Mouse (Mus musculus) heart, embryonic 11.5 days (tissue): ENCODE data around the gene Ddb1. TPM values are rescaled to one million over a fixed set of nuclear protein-coding genes. Genes with fewer than 3 reads are reported as not detected.
A peak's percentile ranks its signal among the peaks of the same experiment; 100 is the strongest.

Experiments
- ATAC-seq: fragments of 200-750 bp; cut with Nextera tagmentation; replicated peaks from 2 replicates; pipeline ENCODE4 v1.8.0; 2017; ENCODE audit warnings: moderate library complexity; ENCODE audit not compliant: insufficient number of reproducible peaks, low FRiP score, low TSS enrichment
- H3K27ac ChIP-seq: fragments of 300-500 bp; sonication (generic); 2 replicates; pipeline ENCODE4 v1.5.1; 2014; ENCODE audit warnings: mild to moderate bottlenecking, low read depth, low read length
- H3K27me3 ChIP-seq: fragments of 300-500 bp; sonication (generic); 2 replicates; pipeline ENCODE4 v1.6.1; 2014; ENCODE audit warnings: mild to moderate bottlenecking, low read length, mixed read lengths; ENCODE audit not compliant: control insufficient read depth, insufficient read depth
- H3K36me3 ChIP-seq: fragments of 300-500 bp; sonication (generic); 2 replicates; pipeline ENCODE4 v1.6.1; 2014; ENCODE audit warnings: mild to moderate bottlenecking, low read length, moderate library complexity, mixed read lengths; ENCODE audit not compliant: control insufficient read depth, insufficient read depth
- H3K4me1 ChIP-seq: fragments of 300-500 bp; sonication (generic); 2 replicates; pipeline ENCODE4 v1.6.1; 2014; ENCODE audit warnings: low read length; ENCODE audit not compliant: control insufficient read depth, insufficient read depth
- H3K4me2 ChIP-seq: fragments of 300-500 bp; sonication (generic); 2 replicates; pipeline ENCODE4 v1.6.1; 2014; ENCODE audit warnings: mild to moderate bottlenecking, moderate library complexity
- H3K4me3 ChIP-seq: fragments of 300-500 bp; sonication (generic); 2 replicates; pipeline ENCODE4 v1.5.1; 2014; ENCODE audit warnings: low read depth, low read length
- H3K9ac ChIP-seq: fragments of 300-500 bp; sonication (generic); 2 replicates; pipeline ENCODE4 v1.6.1; 2014; ENCODE audit warnings: mild to moderate bottlenecking, low read depth, low read length, moderate library complexity
- H3K9me3 ChIP-seq: fragments of 300-500 bp; sonication (generic); replicated peaks from 2 replicates; pipeline ENCODE4 v1.6.1; 2016; ENCODE audit warnings: low read length; ENCODE audit not compliant: control insufficient read depth
- WGBS: fragments of 180-500 bp; shearing (Covaris S2); extraction: QIAGEN DNeasy Blood & Tissue Kit; methylation state at CpG from one replicate; pipeline ENCODE4 v1.1.7; 2014; ENCODE audit not compliant: insufficient replicate concordance; 5-methylcytosine and 5-hydroxymethylcytosine counted together
- polyA plus RNA-seq: library from polyadenylated mRNA; unstranded; fragments of >200 nt; fragmentation: Nextera tagmentation; extraction: Ambion mirVana; gene quantifications from 2 replicates; pipeline ENCODE4 v1.2.1, GENCODE M21; 2014

Gene Ddb1
- polyA plus RNA-seq, 1 experiment from 2014 or later: 265 TPM

DNA sequence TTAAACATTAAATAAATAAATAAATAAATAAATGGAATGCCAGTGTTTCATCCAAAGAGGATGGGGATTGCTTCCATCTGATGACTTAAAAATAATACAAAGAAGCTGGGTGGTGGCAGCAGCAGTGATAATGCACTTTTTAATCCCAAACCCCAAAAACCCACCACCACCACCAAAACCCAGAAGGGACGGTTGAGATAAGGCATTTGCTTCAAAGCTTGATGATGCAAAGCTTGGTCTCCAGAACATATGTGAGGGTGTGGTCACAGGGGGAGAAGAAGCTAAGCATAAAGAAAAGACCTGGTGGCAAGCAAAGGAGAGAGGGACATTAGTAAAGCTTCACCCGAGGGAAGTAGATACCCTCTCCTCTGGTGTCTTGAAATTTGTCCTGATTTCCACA, 56.8 kb downstream of the Ddb1 start:
- Histone ChIP-seq H3K4me1 (peaks cover 6% of the 10 kb centered on the region), H3K9me3 (no peaks in the 10 kb centered on the region), H3K27me3 (no peaks in the 10 kb centered on the region), H3K4me2 (no peak overlapping the region; the same call in 1 of the 2 replicates), H3K4me3 (no peak overlapping the region), H3K27ac (peak overlapping the region; percentile 79), H3K9ac (no peak overlapping the region), H3K36me3 (no peaks in the 10 kb centered on the region)
- peak; percentile 44 for ATAC-seq
- 74% methylated on average over 2 of the region's 2 CpGs for WGBS

DNA sequence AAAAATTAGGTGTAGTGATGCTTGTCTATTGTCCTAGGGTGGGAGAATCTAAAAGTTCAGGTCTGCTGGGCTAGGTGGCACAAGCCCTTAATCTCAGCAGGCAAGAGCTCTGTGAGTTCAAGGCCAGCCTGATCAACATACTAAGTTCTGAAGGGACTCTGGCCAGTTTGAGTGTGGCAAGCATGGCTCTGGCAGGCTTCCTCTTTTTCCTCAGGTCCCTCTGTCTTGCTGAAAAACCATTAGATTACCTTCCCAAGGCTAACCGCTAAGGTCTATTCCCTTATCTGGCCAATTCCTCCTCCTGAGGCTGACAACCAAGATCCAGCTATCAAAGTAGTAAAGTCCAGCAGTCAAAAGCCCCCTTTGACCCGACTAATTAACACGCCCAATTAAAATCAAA, 57.5 kb downstream of the Ddb1 start:
- H3K4me2 ChIP-seq: no peak overlapping the region
- H3K27ac ChIP-seq: peak overlapping the region; percentile 79
- H3K9me3 ChIP-seq: no peaks in the 10 kb centered on the region
- peaks cover under 1% of the 10 kb centered on the region; the same call in 1 of the 2 replicates for H3K4me1 ChIP-seq
- H3K36me3 ChIP-seq: no peaks in the 10 kb centered on the region
- H3K9ac ChIP-seq: no peak overlapping the region
- 48% methylated on average over 3 of the region's 3 CpGs for WGBS
- H3K27me3 ChIP-seq: no peaks in the 10 kb centered on the region
- no peak for ATAC-seq
- no peak overlapping the region for H3K4me3 ChIP-seq

DNA sequence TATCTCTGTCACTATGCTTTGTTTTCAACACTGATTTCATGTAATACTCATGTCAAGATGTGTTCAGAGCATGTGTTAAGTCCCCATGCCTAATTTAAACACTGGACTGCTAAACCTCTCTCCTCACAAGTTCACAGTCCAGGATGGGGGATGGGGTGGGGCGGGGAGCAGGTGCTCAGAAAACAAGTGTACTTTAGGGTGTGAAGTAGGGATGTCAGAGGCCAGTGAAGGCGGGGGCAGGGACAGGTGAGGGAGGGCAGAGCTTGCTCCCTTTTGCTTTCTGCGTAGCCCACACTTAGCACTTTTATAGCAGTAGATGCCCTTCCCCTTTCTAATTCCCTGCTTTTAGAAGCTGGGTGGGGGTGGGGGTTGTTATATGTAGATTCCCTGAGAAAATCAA, 60.0 kb downstream of the Ddb1 start:
- no peak for ATAC-seq
- H3K4me2 ChIP-seq: no peak overlapping the region
- H3K36me3 ChIP-seq: no peaks in the 10 kb centered on the region
- WGBS: 57% methylated on average over 3 of the region's 3 CpGs
- H3K4me3 ChIP-seq: no peak overlapping the region
- H3K4me1 ChIP-seq: no peaks in the 10 kb centered on the region
- no peaks in the 10 kb centered on the region for H3K9me3 ChIP-seq
- H3K27ac ChIP-seq: no peak overlapping the region
- H3K9ac ChIP-seq: no peak overlapping the region
- no peaks in the 10 kb centered on the region for H3K27me3 ChIP-seq

DNA sequence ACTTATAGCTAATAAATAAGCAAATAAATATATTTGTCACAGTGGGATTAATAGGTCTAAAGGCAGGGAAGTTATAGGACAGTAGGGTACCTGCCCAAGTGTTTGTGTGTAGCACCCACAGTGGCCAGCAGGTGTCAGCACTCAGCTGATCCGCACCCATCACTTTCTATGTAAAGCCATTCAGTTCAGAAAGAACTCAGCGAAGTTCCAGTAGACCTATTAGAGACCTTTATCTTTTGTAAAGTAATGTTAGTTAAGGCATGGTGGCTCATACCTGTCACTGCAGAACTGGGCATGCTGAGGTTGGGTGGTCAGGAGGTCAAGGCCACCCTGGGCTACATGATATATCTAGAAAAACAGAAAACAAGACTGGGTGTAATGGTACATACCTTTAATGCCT, 60.4 kb downstream of the Ddb1 start:
- H3K27ac ChIP-seq: no peak overlapping the region
- H3K4me2 ChIP-seq: no peak overlapping the region
- 17% methylated on average over 2 of the region's 2 CpGs for WGBS
- H3K9ac ChIP-seq: no peak overlapping the region
- ATAC-seq: no peak
- no peak overlapping the region for H3K4me3 ChIP-seq
- H3K9me3 ChIP-seq: no peaks in the 10 kb centered on the region
- H3K27me3 ChIP-seq: no peaks in the 10 kb centered on the region
- no peaks in the 10 kb centered on the region for H3K36me3 ChIP-seq
- H3K4me1 ChIP-seq: no peaks in the 10 kb centered on the region

GRCm38 (mm10) chr19:10671319-10671718, 66.2 kb downstream of the Ddb1 start:
- Histone ChIP-seq H3K4me1 (no peaks in the 10 kb centered on the region), H3K9me3 (no peaks in the 10 kb centered on the region), H3K9ac (no peak overlapping the region), H3K27me3 (no peaks in the 10 kb centered on the region), H3K4me3 (no peak overlapping the region), H3K4me2 (no peak overlapping the region), H3K27ac (no peak overlapping the region), H3K36me3 (no peaks in the 10 kb centered on the region)
- no peak for ATAC-seq
- 86% methylated on average over 4 of the region's 4 CpGs for WGBS

- H3K4me3 ChIP-seq: no peak overlapping the region
- H3K36me3 ChIP-seq: no peaks in the 10 kb centered on the region
- H3K27me3 ChIP-seq: no peaks in the 10 kb centered on the region
- no peaks in the 10 kb centered on the region for H3K9me3 ChIP-seq
- H3K27ac ChIP-seq: no peak overlapping the region
- no peaks in the 10 kb centered on the region for H3K4me1 ChIP-seq
- no peak overlapping the region for H3K9ac ChIP-seq
- ATAC-seq: no peak
- 69% methylated on average over 9 of the region's 9 CpGs for WGBS
- H3K4me2 ChIP-seq: no peak overlapping the region
Observed at GRCm38 (mm10) chr19:10671854-10672417, 66.8 kb downstream of the Ddb1 start.

DNA sequence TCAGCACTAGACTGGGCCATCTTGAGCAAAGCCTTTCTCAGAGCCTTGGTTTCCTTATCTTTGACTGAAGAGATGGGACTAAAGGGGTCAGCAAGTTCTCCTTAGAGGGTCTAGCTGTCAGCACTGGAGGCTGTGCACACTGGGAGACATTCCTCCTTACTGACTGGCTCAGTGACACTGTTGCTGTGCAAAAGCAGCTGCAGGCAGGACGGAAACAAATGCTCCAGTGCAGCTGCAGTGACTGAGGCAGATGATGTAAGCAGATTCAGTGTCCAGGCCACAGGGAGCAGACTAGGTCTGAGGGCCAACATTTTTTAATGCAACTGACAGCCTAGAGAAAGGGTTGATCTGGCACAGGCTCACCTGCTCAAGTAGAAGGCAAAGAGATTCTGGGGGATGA, 68.1 kb downstream of the Ddb1 start:
- Histone ChIP-seq H3K4me1 (no peaks in the 10 kb centered on the region), H3K4me2 (no peak overlapping the region; the same call in 1 of the 2 replicates), H3K9me3 (no peaks in the 10 kb centered on the region), H3K36me3 (no peaks in the 10 kb centered on the region), H3K9ac (no peak overlapping the region), H3K27me3 (no peaks in the 10 kb centered on the region), H3K27ac (no peak overlapping the region), H3K4me3 (no peak overlapping the region)
- ATAC-seq: no peak
- 33% methylated on average over 1 of the region's 1 CpGs for WGBS

DNA sequence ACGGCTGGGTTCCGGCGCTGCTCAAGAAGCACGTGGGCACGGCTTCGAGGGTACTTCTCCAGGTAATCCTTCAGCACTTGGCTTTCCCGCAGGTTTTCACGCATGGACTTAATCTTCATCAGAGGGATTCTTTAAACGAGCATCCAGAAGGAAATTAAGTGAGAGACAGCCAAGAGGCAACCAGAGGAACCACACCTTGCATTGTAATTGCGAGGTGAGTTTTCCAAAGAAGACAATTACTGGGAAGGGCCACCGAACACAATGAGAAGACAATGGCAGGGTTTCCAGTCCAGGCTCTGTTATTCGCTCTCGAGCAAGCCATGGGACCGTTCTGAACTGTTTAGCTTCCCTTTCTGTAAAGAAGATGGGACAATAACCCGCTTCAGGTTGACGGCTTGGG, 71.5 kb downstream of the Ddb1 start:
- Histone ChIP-seq H3K27ac (no peak overlapping the region), H3K9ac (no peak overlapping the region), H3K4me1 (no peaks in the 10 kb centered on the region), H3K9me3 (no peaks in the 10 kb centered on the region), H3K4me3 (no peak overlapping the region), H3K36me3 (no peaks in the 10 kb centered on the region), H3K4me2 (no peak overlapping the region), H3K27me3 (peaks cover 2% of the 10 kb centered on the region; the same call in 1 of the 2 replicates)
- 81% methylated on average over 16 of the region's 16 CpGs for WGBS
- ATAC-seq: no peak
